In genomic region chr7:74330858-74331726, GRCm38 (mm10) we compare ENCODE assay signal across 13 mouse cellular contexts.
DNase-seq lines count a peak whose midpoint lies in the region; ATAC-seq and TF ChIP-seq lines count a peak whose summit lies in the region.
"Had no signal": no experiment of that assay in that cellular context is flagged by ENCODE, and none has a peak within 500 bp of the region (broad histone marks: within the 10 kb centered on the region; RNA-seq: fewer than 3 reads in every experiment).

No protein-coding gene starts in this region.

- peak; percentile 67 for DNase-seq in kidney, postnatal 0 days (ENCODE audit: low spot score)
- DNase-seq in kidney, adult 9 months, result no peak
- peak; percentile 28 for DNase-seq in embryo, embryonic 11 days
- peak; percentile 71 for DNase-seq in forelimb bud, embryonic 11.5 days (ENCODE audit: low read depth, low spot score)
- DNase-seq in mesoderm, embryonic 11.5 days (ENCODE audit: low read depth, low spot score), result peak; percentile 59
- DNase-seq in adrenal gland, postnatal 14 days, result no peak
- no peak for DNase-seq in thymus, postnatal 10 days (ENCODE audit: low spot score in 2 of 2)
- DNase-seq: lung, postnatal 14 days; retina, postnatal 1 day had no signal

- no peaks in the 10 kb centered on the region for H3K27me3 ChIP-seq in kidney, postnatal 0 days (ENCODE audit: insufficient read depth, low read length)
- H3K27me3 ChIP-seq: liver, embryonic 12.5 days; midbrain, embryonic 13.5 days had no signal

- H3K4me1 ChIP-seq in kidney, postnatal 0 days (replicated peaks; ENCODE audit: insufficient read depth, low read length), result no peaks in the 10 kb centered on the region
- H3K4me1 ChIP-seq: liver, embryonic 12.5 days had no signal

- WGBS in kidney, postnatal 0 days, result 56% methylated on average over 7 of the region's 7 CpGs

- no peak overlapping the region for H3K27ac ChIP-seq in kidney, postnatal 0 days
- H3K27ac ChIP-seq: forebrain, embryonic 10.5 days; left cerebral cortex, adult 2 months; liver, embryonic 12.5 days; midbrain, embryonic 13.5 days had no signal

- H3K9ac ChIP-seq in kidney, postnatal 0 days (ENCODE audit: low read depth, low read length), result no peak overlapping the region
- H3K9ac ChIP-seq: liver, embryonic 12.5 days; midbrain, embryonic 13.5 days had no signal

- no peak overlapping the region for H3K4me3 ChIP-seq in kidney, postnatal 0 days (replicated peaks; ENCODE audit: low read depth, low read length)
- H3K4me3 ChIP-seq: forebrain, embryonic 10.5 days; left cerebral cortex, adult 2 months; liver, embryonic 12.5 days; midbrain, embryonic 13.5 days had no signal

- no peaks in the 10 kb centered on the region for H3K9me3 ChIP-seq in kidney, postnatal 0 days (replicated peaks; ENCODE audit: low read length)
- H3K9me3 ChIP-seq: forebrain, embryonic 10.5 days; liver, embryonic 12.5 days; midbrain, embryonic 13.5 days had no signal

- no peaks in the 10 kb centered on the region for H3K36me3 ChIP-seq in kidney, postnatal 0 days (ENCODE audit: insufficient read depth, low read length)
- H3K36me3 ChIP-seq: forebrain, embryonic 10.5 days; liver, embryonic 12.5 days had no signal

- no peak for ATAC-seq in kidney, postnatal 0 days (replicated peaks; ENCODE audit: low FRiP score, low read depth)
- ATAC-seq: liver, embryonic 12.5 days; midbrain, embryonic 13.5 days had no signal

- TF ChIP-seq CTCF in kidney, postnatal 0 days (IDR thresholded peaks at IDR 0.05; ENCODE audit: low read depth), result no peak

- H3K4me2 ChIP-seq in kidney, postnatal 0 days (ENCODE audit: low read length), result no peak overlapping the region
- H3K4me2 ChIP-seq: liver, embryonic 12.5 days; midbrain, embryonic 13.5 days had no signal

Comparison
In these comparisons a context has a peak if more than half of its experiments do, and no peak if none do; other contexts are left out.
1. DNase-seq: peak in kidney, postnatal 0 days (single experiment), embryo, embryonic 11 days (single experiment), forelimb bud, embryonic 11.5 days (single experiment) and mesoderm, embryonic 11.5 days (single experiment); none in kidney, adult 9 months (single experiment), adrenal gland, postnatal 14 days (single experiment) and thymus, postnatal 10 days (0 of 2).